Mouse (Mus musculus): Measurements from ENCODE around the gene Csf2rb2.

- TF ChIP-seq MAFK (IDR thresholded peaks at IDR 0.05; ENCODE audit: insufficient read depth, low read depth, low read length) (no peak), CHD2 (IDR thresholded peaks at IDR 0.05; ENCODE audit: low read depth, low read length) (no peak), ZNF384 (IDR thresholded peaks at IDR 0.05; ENCODE audit: low read depth, low read length) (no peak), ZC3H11A (IDR thresholded peaks at IDR 0.05; ENCODE audit: borderline replicate concordance, low read depth, low read length) (no peak)
These were observed 17.6 kb downstream of the Csf2rb2 start for GRCm38 (mm10) chr15:78287941-78288340.
